Mouse (Mus musculus) intestine, embryonic 16.5 days (tissue): Measurements from ENCODE around the gene Rarb. TPM values are rescaled to one million over a fixed set of nuclear protein-coding genes. Genes with fewer than 3 reads are reported as not detected.
A peak's percentile ranks its signal among the peaks of the same experiment; 100 is the strongest.

Experiments used
- ATAC-seq: fragments of 200-750 bp; cut with Nextera tagmentation; 2 replicates; pipeline ENCODE4 v1.8.0; 2017; ENCODE audit warnings: moderate TSS enrichment, moderate library complexity
- H3K27ac ChIP-seq: fragments of 300-500 bp; sonication (generic); 2 replicates; pipeline ENCODE4 v1.5.1; 2014; ENCODE audit warnings: mild to moderate bottlenecking, low read length
- H3K27me3 ChIP-seq: fragments of 300-500 bp; sonication (generic); replicated peaks from 2 replicates; pipeline ENCODE4 v1.6.1; 2014; ENCODE audit warnings: low read length, control low read depth, mixed read lengths; ENCODE audit not compliant: control insufficient read depth, insufficient read depth
- H3K36me3 ChIP-seq: fragments of 300-500 bp; sonication (generic); 2 replicates; pipeline ENCODE4 v1.6.1; 2014; ENCODE audit warnings: low read length, control low read depth; ENCODE audit not compliant: control insufficient read depth, insufficient read depth
- H3K4me1 ChIP-seq: fragments of 300-500 bp; sonication (generic); 2 replicates; pipeline ENCODE4 v1.6.1; 2014; ENCODE audit warnings: low read length, control low read depth, mixed read lengths; ENCODE audit not compliant: control insufficient read depth, insufficient read depth
- H3K4me2 ChIP-seq: fragments of 300-500 bp; sonication (generic); 2 replicates; pipeline ENCODE4 v1.6.1; 2014; ENCODE audit warnings: low read depth, low read length, control low read depth
- H3K4me3 ChIP-seq: fragments of 300-500 bp; sonication (generic); 2 replicates; pipeline ENCODE4 v1.5.1; 2014; ENCODE audit warnings: mild to moderate bottlenecking, low read length
- H3K9ac ChIP-seq: fragments of 300-500 bp; sonication (generic); 2 replicates; pipeline ENCODE4 v1.6.1; 2014; ENCODE audit warnings: low read depth, low read length
- H3K9me3 ChIP-seq: fragments of 300-500 bp; sonication (generic); 2 replicates; pipeline ENCODE4 v1.6.1; 2016; ENCODE audit warnings: low read length, control low read depth; ENCODE audit not compliant: control insufficient read depth
- WGBS: fragments of 180-500 bp; shearing (Covaris S2); extraction: QIAGEN DNeasy Blood & Tissue Kit; methylation state at CpG from one replicate; pipeline ENCODE4 v1.1.7; 2014; 5-methylcytosine and 5-hydroxymethylcytosine counted together
- polyA plus RNA-seq: library from polyadenylated mRNA; unstranded; fragments of >200 nt; fragmentation: Nextera tagmentation; extraction: Ambion mirVana; gene quantifications from 2 replicates; pipeline ENCODE4 v1.2.1, GENCODE M21; 2015

Gene Rarb
- polyA plus RNA-seq, 1 experiment from 2014 or later: 6.2 TPM

GRCm38 (mm10) chr14:16483656-16484380 lies 335.1 kb downstream of the Rarb start:
- Histone ChIP-seq H3K4me1 (peaks cover 4% of the 10 kb centered on the region; the same call in 1 of the 2 replicates), H3K27ac (no peak overlapping the region), H3K9ac (no peak overlapping the region), H3K27me3 (no peaks in the 10 kb centered on the region), H3K36me3 (no peaks in the 10 kb centered on the region), H3K4me2 (no peak overlapping the region), H3K9me3 (no peaks in the 10 kb centered on the region), H3K4me3 (no peak overlapping the region)
- ATAC-seq: no peak
- WGBS: 60% methylated on average over 8 of the region's 8 CpGs

- Histone ChIP-seq H3K4me2 (no peak overlapping the region), H3K36me3 (no peaks in the 10 kb centered on the region), H3K27ac (no peak overlapping the region), H3K9me3 (no peaks in the 10 kb centered on the region), H3K4me3 (no peak overlapping the region), H3K27me3 (no peaks in the 10 kb centered on the region), H3K4me1 (peaks cover 4% of the 10 kb centered on the region; the same call in 1 of the 2 replicates), H3K9ac (no peak overlapping the region)
- no peak for ATAC-seq
- 74% methylated on average over 6 of the region's 6 CpGs for WGBS
Measured at GRCm38 (mm10) chr14:16480621-16481020, 338.3 kb downstream of the Rarb start.

- Histone ChIP-seq H3K27me3 (no peaks in the 10 kb centered on the region), H3K9ac (no peak overlapping the region), H3K9me3 (no peaks in the 10 kb centered on the region), H3K27ac (no peak overlapping the region), H3K4me3 (no peak overlapping the region), H3K4me1 (peaks cover 4% of the 10 kb centered on the region; the same call in 1 of the 2 replicates), H3K4me2 (no peak overlapping the region), H3K36me3 (no peaks in the 10 kb centered on the region)
- ATAC-seq: no peak
- WGBS: 78% methylated on average over 2 of the region's 2 CpGs
Measured at GRCm38 (mm10) chr14:16479521-16479920, 339.4 kb downstream of the Rarb start.

- no peak overlapping the region for H3K4me3 ChIP-seq
- no peak overlapping the region for H3K27ac ChIP-seq
- H3K36me3 ChIP-seq: no peaks in the 10 kb centered on the region
- no peaks in the 10 kb centered on the region for H3K9me3 ChIP-seq
- WGBS: 95% methylated on average over 1 of the region's 1 CpGs
- H3K27me3 ChIP-seq: no peaks in the 10 kb centered on the region
- no peak overlapping the region for H3K4me2 ChIP-seq
- H3K4me1 ChIP-seq: no peaks in the 10 kb centered on the region
- H3K9ac ChIP-seq: no peak overlapping the region
- no peak for ATAC-seq
Measured at GRCm38 (mm10) chr14:16478606-16479323, 340.2 kb downstream of the Rarb start.

- 57% methylated on average over 4 of the region's 4 CpGs for WGBS
- no peak overlapping the region; the same call in 1 of the 2 replicates for H3K27ac ChIP-seq
Measured at GRCm38 (mm10) chr14:16448269-16448987, 370.5 kb downstream of the Rarb start.

GRCm38 (mm10) chr14:16447587-16447986 lies 371.4 kb downstream of the Rarb start:
- 28% methylated on average over 3 of the region's 3 CpGs for WGBS
- ATAC-seq: peak; percentile 87
- H3K4me3 ChIP-seq: no peak overlapping the region
- H3K27me3 ChIP-seq: no peaks in the 10 kb centered on the region
- H3K9me3 ChIP-seq: no peaks in the 10 kb centered on the region
- no peak overlapping the region for H3K27ac ChIP-seq
- no peak overlapping the region for H3K9ac ChIP-seq
- H3K4me1 ChIP-seq: no peaks in the 10 kb centered on the region
- no peak overlapping the region for H3K4me2 ChIP-seq
- H3K36me3 ChIP-seq: no peaks in the 10 kb centered on the region

More at GRCm38 (mm10) chr14:16448269-16448987, 370.5 kb downstream of the Rarb start:
- no peaks in the 10 kb centered on the region for H3K36me3 ChIP-seq
- peak; percentile 85 for ATAC-seq
- no peak overlapping the region for H3K4me3 ChIP-seq
- H3K27me3 ChIP-seq: no peaks in the 10 kb centered on the region
- H3K9ac ChIP-seq: no peak overlapping the region
- H3K4me1 ChIP-seq: no peaks in the 10 kb centered on the region
- H3K9me3 ChIP-seq: no peaks in the 10 kb centered on the region
- H3K4me2 ChIP-seq: no peak overlapping the region

GRCm38 (mm10) chr14:16444859-16445258 lies 374.1 kb downstream of the Rarb start:
- no peak overlapping the region for H3K4me3 ChIP-seq
- no peaks in the 10 kb centered on the region for H3K27me3 ChIP-seq
- no peaks in the 10 kb centered on the region for H3K36me3 ChIP-seq
- no peak overlapping the region for H3K9ac ChIP-seq
- no peak overlapping the region for H3K4me2 ChIP-seq
- WGBS: 90% methylated on average over 4 of the region's 4 CpGs
- no peaks in the 10 kb centered on the region for H3K4me1 ChIP-seq
- no peak overlapping the region for H3K27ac ChIP-seq
- no peak for ATAC-seq
- no peaks in the 10 kb centered on the region for H3K9me3 ChIP-seq

GRCm38 (mm10) chr14:16439385-16440126 lies 379.4 kb downstream of the Rarb start:
- H3K4me1 ChIP-seq: no peaks in the 10 kb centered on the region
- H3K27ac ChIP-seq: no peak overlapping the region
- no peak for ATAC-seq
- no peaks in the 10 kb centered on the region for H3K9me3 ChIP-seq
- H3K4me2 ChIP-seq: no peak overlapping the region
- H3K36me3 ChIP-seq: no peaks in the 10 kb centered on the region
- H3K27me3 ChIP-seq: no peaks in the 10 kb centered on the region
- WGBS: 72% methylated on average over 6 of the region's 6 CpGs
- no peak overlapping the region for H3K4me3 ChIP-seq
- no peak overlapping the region for H3K9ac ChIP-seq

- Histone ChIP-seq H3K4me3 (no peak overlapping the region), H3K36me3 (no peaks in the 10 kb centered on the region), H3K27ac (no peak overlapping the region), H3K4me2 (no peak overlapping the region), H3K9ac (no peak overlapping the region), H3K9me3 (no peaks in the 10 kb centered on the region), H3K27me3 (no peaks in the 10 kb centered on the region), H3K4me1 (no peaks in the 10 kb centered on the region)
- no peak for ATAC-seq
- 88% methylated on average over 4 of the region's 4 CpGs for WGBS
Measured at GRCm38 (mm10) chr14:16437386-16437785, 381.6 kb downstream of the Rarb start.
